Mouse (Mus musculus) liver, adult 2 months (tissue): ENCODE data around the gene Ykt6. TPM values are rescaled to one million over a fixed set of nuclear protein-coding genes. Genes with fewer than 3 reads are reported as not detected.

Experiments
- DNase-seq: peaks from one replicate; pipeline ENCODE4 v3.0.0-alpha.2; 2011; ENCODE audit warnings: low read depth, low spot score; ENCODE audit errors: extremely low read depth
- H3K27ac ChIP-seq: fragments of 200-500 bp; replicated peaks from 2 replicates; pipeline ENCODE4 v1.5.1; 2012; ENCODE audit warnings: low read depth, mild to moderate bottlenecking, control low read depth, inconsistent platforms, low read length; ENCODE audit not compliant: insufficient read depth
- H3K27me3 ChIP-seq: fragments of 200-500 bp; 2 replicates; pipeline ENCODE4 v1.6.1; 2012; ENCODE audit warnings: mild to moderate bottlenecking, moderate library complexity, low read length, inconsistent platforms; ENCODE audit not compliant: control insufficient read depth, insufficient read depth
- H3K36me3 ChIP-seq: fragments of 200-500 bp; 2 replicates; pipeline ENCODE4 v1.6.1; 2012; ENCODE audit warnings: low read length, inconsistent platforms; ENCODE audit not compliant: control insufficient read depth, insufficient read depth
- H3K4me1 ChIP-seq: fragments of 200-500 bp; 2 replicates; pipeline ENCODE4 v1.6.1; 2011; ENCODE audit warnings: low read length; ENCODE audit not compliant: control insufficient read depth, insufficient read depth
- H3K4me3 ChIP-seq: fragments of 200-500 bp; 2 replicates; pipeline ENCODE4 v1.5.1; 2011; ENCODE audit warnings: low read depth, mild to moderate bottlenecking, control low read depth, low read length, moderate library complexity; ENCODE audit not compliant: insufficient read depth
- H3K79me2 ChIP-seq: fragments of 200-500 bp; 2 replicates; pipeline ENCODE4 v1.6.1; 2012; ENCODE audit warnings: inconsistent platforms, mild to moderate bottlenecking, low read length, moderate library complexity; ENCODE audit not compliant: control insufficient read depth, insufficient read depth
- H3K9ac ChIP-seq: fragments of 200-500 bp; 2 replicates; pipeline ENCODE4 v1.6.1; 2012; ENCODE audit warnings: low read depth, mild to moderate bottlenecking, control low read depth, inconsistent platforms, low read length
- CTCF ChIP-seq: fragments of 200-500 bp; IDR thresholded peaks from 2 replicates; pipeline ENCODE4 v1.5.1; 2011; ENCODE audit warnings: low read depth, low read length, control low read depth
- POLR2A ChIP-seq: fragments of 200-500 bp; IDR thresholded peaks from 2 replicates; pipeline ENCODE4 v1.6.1; 2011; ENCODE audit warnings: low read length, control low read depth; ENCODE audit not compliant: insufficient read depth; ENCODE audit errors: extremely low read depth
- WGBS: fragments of 180-500 bp; shearing (Covaris S2); methylation state at CpG from one replicate; pipeline ENCODE4 v1.1.7; 2018; 5-methylcytosine and 5-hydroxymethylcytosine counted together
- polyA plus RNA-seq: library from polyadenylated mRNA; depleted of rRNA; stranded (reverse); fragments of >200 nt; gene quantifications from 2 replicates; pipeline ENCODE4 v1.2.3, GENCODE M21; 2012
- total RNA-seq: library from RNA; depleted of rRNA; stranded (reverse); fragments of >200 nt; gene quantifications from 2 replicates; pipeline ENCODE4 v1.2.3, GENCODE M21; 2014

The Ykt6 gene
- total and polyA plus RNA-seq, 2 experiments: 37.4 to 41.8 TPM

DNA sequence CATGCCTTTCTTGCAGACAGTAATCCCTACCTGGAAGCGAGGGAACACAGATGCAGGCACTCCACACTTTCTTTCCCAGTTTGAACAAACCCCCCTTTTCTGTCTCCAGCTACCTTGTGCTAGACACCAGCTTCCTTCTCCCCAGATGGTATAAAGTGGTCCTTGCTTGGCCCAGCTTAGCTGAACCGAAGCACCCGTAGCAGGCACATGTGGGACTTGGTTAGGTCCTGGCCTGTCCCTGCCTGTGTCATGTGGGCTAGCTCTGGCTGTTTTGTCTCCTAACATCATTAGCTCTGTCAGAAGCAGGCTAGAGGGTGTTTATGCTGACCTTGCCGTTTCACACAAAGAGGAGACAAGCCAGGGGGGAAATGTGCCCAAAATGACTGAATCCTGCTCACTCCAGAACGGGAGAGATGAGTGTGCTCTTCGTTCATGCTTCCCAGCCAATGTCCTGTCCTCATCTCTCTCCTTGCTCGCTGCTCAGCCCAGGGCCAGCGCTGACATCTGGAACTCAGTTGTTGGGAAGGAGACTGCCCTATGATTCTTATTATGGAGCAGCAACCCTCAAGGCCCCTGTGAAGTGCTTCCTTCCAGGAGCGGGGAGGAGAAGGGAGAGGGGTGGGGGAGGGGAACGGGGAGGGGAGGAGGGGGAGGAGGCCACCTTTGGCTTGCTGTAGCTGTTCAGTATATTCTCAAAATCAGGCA lies 6.8 kb upstream of the Ykt6 start:
- Histone ChIP-seq H3K79me2 (no peaks in the 10 kb centered on the region), H3K4me1 (no peaks in the 10 kb centered on the region), H3K36me3 (no peaks in the 10 kb centered on the region), H3K9ac (no peak overlapping the region), H3K27ac (no peak overlapping the region), H3K27me3 (no peaks in the 10 kb centered on the region), H3K4me3 (no peak overlapping the region)
- TF ChIP-seq POLR2A (no peak), CTCF (no peak)
- 70% methylated on average over 10 of the region's 10 CpGs for WGBS
- no peak for DNase-seq

DNA sequence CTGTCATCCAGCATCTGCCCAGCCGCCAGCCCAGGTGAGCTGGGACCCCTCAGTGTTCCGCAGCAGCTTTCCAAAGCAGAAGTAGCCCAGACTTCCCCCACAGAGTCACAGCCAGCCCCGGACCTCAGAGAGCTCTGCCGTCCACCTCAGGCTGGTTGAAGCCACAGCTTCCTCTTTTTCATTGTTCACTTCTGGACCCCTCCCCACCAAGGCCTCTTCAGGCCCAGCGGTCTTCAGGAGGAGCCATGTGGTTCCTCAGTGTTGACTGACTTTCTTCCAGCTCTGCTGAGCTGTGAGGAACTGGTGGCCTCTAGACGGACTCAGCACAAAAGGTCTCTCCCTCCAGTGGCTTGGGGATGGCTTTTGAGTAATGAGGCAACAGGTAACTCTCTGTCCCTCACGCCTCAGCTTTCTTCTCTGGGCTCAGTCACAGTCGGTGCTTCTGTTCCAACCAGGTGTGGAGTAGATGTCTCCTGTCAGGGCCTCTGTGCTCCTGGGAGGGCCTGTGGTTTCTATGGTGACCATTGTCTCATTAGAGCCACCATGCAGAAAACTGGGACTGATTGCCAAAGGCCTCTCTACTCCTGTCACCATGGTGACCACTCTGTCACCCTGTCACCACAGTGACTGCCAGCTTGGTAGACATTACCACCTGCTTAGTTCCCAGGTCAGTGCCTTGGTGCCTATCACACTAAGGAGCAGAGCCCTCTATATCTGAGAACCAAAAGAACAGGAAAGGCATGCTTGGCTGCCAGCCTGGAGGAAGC lies 5.7 kb upstream of the Ykt6 start, which contains the start of gene Gck:
TSS of gene Gck (minus strand) at position 496 of the 767 bp plus-strand sequence.
- no peak within 1 kb of the TSS for H3K4me3 ChIP-seq
- H3K27me3 ChIP-seq: no peaks in the 10 kb centered on the region
- no peak within 1 kb of the TSS for H3K9ac ChIP-seq
- no peaks in the 10 kb centered on the region for H3K36me3 ChIP-seq
- DNase-seq: no peak
- WGBS: 89% methylated on average over 8 of the region's 8 CpGs
- TF ChIP-seq CTCF (no peak), POLR2A (no peak)
- H3K4me1 ChIP-seq: 0 out of 2 replicates have a peak, but pooled peaks cover under 1% of the 10 kb centered on the region
- no peaks in the 10 kb centered on the region for H3K79me2 ChIP-seq
- H3K27ac ChIP-seq: no peak within 1 kb of the TSS

DNA sequence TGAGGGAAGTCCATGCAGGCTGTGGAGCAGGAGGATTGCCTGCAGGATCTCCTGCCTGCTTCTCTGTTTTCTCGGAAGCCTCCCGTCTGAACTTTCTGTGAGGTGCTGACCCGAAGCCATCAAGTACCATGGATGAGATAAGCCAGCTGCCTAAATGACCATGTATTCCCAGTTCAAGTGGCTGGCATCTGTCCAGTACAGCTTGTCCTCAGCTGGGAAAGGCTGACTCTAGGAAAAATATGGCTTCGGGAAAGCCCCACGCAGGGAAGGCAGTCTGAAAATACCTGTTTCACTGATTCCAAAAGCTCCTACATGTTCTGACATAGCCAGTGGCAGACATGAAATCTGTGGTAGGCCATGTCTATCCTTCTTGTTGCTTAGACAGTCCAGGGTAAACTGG lies 3.0 kb upstream of the Ykt6 start:
- Histone ChIP-seq H3K79me2 (peaks cover 17% of the 10 kb centered on the region; the same call in 1 of the 2 replicates), H3K27me3 (no peaks in the 10 kb centered on the region), H3K27ac (no peak overlapping the region), H3K4me3 (no peak overlapping the region), H3K4me1 (peaks cover 7% of the 10 kb centered on the region), H3K36me3 (no peaks in the 10 kb centered on the region), H3K9ac (no peak overlapping the region)
- WGBS: 77% methylated on average over 5 of the region's 5 CpGs
- no peak for DNase-seq
- no peak for TF ChIP-seq CTCF
- no peak for TF ChIP-seq POLR2A

DNA sequence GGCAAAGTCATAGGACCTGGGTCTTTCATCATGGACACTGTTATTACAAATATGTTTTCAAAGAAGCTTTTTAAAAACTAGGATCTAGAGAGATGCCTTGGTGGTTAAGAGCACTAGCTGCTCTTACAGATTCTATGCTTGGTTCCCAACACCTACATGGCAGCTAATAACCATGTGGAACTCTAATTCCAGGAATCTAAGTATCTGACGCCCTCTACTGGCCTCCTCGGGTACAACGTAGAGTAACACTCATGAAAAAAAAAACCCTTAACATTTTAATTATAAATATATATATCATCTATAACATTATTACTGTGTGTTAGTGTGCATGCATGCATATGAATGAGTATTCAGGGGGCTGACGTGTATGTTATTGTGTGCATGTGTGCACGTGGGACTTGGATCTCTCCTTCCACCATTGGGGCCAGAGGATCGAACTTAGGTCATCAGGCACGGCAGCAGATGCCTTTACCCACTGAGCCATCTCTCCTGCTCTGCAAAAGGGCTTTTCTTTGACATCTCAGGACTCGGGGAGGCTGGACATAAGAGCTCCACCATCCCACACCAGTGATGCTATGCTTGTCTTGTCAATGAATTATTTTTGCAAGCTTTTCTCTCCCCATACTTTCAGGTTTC lies 2.2 kb upstream of the Ykt6 start:
- Histone ChIP-seq H3K27ac (no peak overlapping the region), H3K79me2 (peaks cover 18% of the 10 kb centered on the region; the same call in 1 of the 2 replicates), H3K9ac (no peak overlapping the region), H3K4me3 (no peak overlapping the region), H3K36me3 (no peaks in the 10 kb centered on the region), H3K27me3 (no peaks in the 10 kb centered on the region), H3K4me1 (peaks cover 7% of the 10 kb centered on the region)
- peak; percentile 19; the same call in 1 of the 2 replicates for TF ChIP-seq CTCF
- no peak for TF ChIP-seq POLR2A
- peak; percentile 52 for DNase-seq
- 42% methylated on average over 8 of the region's 8 CpGs for WGBS

DNA sequence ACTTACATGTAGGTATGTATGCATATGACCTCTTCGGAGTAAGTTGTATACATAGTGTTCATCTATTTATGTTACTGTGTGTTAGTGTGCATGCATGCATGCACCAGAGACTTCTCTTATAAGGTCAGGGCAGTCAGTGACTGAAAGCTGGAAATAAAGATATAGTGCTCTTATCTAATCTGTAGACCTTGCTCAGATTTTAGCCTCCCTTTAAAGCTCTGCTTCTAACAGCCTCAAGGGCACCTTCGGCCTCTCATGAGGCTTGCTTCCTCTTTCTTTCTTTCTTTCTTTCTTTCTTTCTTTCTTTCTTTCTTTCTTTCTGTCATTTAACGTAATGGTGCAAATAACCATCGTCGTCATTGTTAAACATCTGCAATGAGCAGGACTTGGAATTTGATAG lies 1.1 kb upstream of the Ykt6 start:
- H3K36me3 ChIP-seq: 0 out of 2 replicates have a peak, but pooled peaks cover 1% of the 10 kb centered on the region
- H3K27me3 ChIP-seq: no peaks in the 10 kb centered on the region
- no peak for TF ChIP-seq POLR2A
- no peak for TF ChIP-seq CTCF
- H3K79me2 ChIP-seq: peaks cover 18% of the 10 kb centered on the region; the same call in 1 of the 2 replicates
- no peak overlapping the region for H3K4me3 ChIP-seq
- 69% methylated on average over 5 of the region's 5 CpGs for WGBS
- H3K4me1 ChIP-seq: peaks cover 9% of the 10 kb centered on the region
- no peak for DNase-seq
- no peak overlapping the region for H3K27ac ChIP-seq
- no peak overlapping the region for H3K9ac ChIP-seq
